In genomic region chr8:84743054-84743415, GRCm38 (mm10) we compare ENCODE assay signal across 8 mouse cellular contexts. TPM values are rescaled to one million over a fixed set of nuclear protein-coding genes. Genes with fewer than 3 reads are reported as not detected.
DNase-seq lines count a peak whose midpoint lies in the region; ATAC-seq and TF ChIP-seq lines count a peak whose summit lies in the region.

No protein-coding gene starts in this region.

- TF ChIP-seq CTCF in lung, embryonic 14.5 days (IDR thresholded peaks at IDR 0.05; ENCODE audit: low read depth), result no peak
- TF ChIP-seq CTCF in lung, adult 2 months (IDR thresholded peaks at IDR 0.05; ENCODE audit: insufficient read depth, low read length), result no peak

- no peaks in the 10 kb centered on the region for H3K27me3 ChIP-seq in lung, embryonic 14.5 days (ENCODE audit: insufficient read depth, low read length)
- peaks cover 98% of the 10 kb centered on the region for H3K27me3 ChIP-seq in forebrain, embryonic 12.5 days
- peaks cover 3% of the 10 kb centered on the region; the same call in 1 of the 2 replicates for H3K27me3 ChIP-seq in intestine, embryonic 16.5 days (replicated peaks; ENCODE audit: control insufficient read depth, insufficient read depth, low read length)

- H3K4me2 ChIP-seq in lung, embryonic 14.5 days, result peak overlapping the region; percentile 51
- peak overlapping the region; percentile 37 for H3K4me2 ChIP-seq in forebrain, embryonic 12.5 days
- H3K4me2 ChIP-seq in intestine, embryonic 16.5 days (ENCODE audit: low read depth, low read length), result peak overlapping the region; percentile 35

- no peaks in the 10 kb centered on the region for H3K9me3 ChIP-seq in lung, embryonic 14.5 days (ENCODE audit: low read depth, low read length)
- H3K9me3 ChIP-seq in forebrain, embryonic 12.5 days, result no peaks in the 10 kb centered on the region
- no peaks in the 10 kb centered on the region for H3K9me3 ChIP-seq in intestine, embryonic 16.5 days (ENCODE audit: control insufficient read depth, low read length)

- peak overlapping the region; percentile 44 for H3K9ac ChIP-seq in lung, embryonic 14.5 days
- peak overlapping the region; percentile 50 for H3K9ac ChIP-seq in forebrain, embryonic 12.5 days
- H3K9ac ChIP-seq in intestine, embryonic 16.5 days (ENCODE audit: low read depth, low read length), result no peak overlapping the region

- peak; percentile 11; the same call in 1 of the 2 replicates for ATAC-seq in lung, embryonic 14.5 days (ENCODE audit: insufficient read depth)
- ATAC-seq in forebrain, embryonic 12.5 days (ENCODE audit: low FRiP score), result no peak
- ATAC-seq in intestine, embryonic 16.5 days, result peak; percentile 9; the same call in 1 of the 2 replicates
- no peak for ATAC-seq in CD4-positive, CD25-positive, alpha-beta regulatory T cell, adult 4 months
- no peak for ATAC-seq in erythroid progenitor cell, adult 5-6 weeks (replicated peaks; ENCODE audit: low FRiP score, poor library complexity, severe bottlenecking)

- WGBS in lung, embryonic 14.5 days, result 13% methylated on average over 10 of the region's 10 CpGs
- 32% methylated on average over 10 of the region's 10 CpGs for WGBS in lung, adult 2 months
- WGBS in forebrain, embryonic 12.5 days, result 6% methylated on average over 10 of the region's 10 CpGs
- 28% methylated on average over 10 of the region's 10 CpGs for WGBS in intestine, embryonic 16.5 days

- DNase-seq in lung, embryonic 14.5 days, result no peak
- no peak for DNase-seq in lung, adult 2 months
- DNase-seq in skeletal muscle tissue, adult 2 months (ENCODE audit: low read depth, low spot score), result peak; percentile 68
- no peak for DNase-seq in cerebellum, postnatal 14 days

- TF ChIP-seq POLR2A in lung, adult 2 months (IDR thresholded peaks at IDR 0.05; ENCODE audit: borderline replicate concordance, extremely low read depth, low read depth, low read length), result no peak

- H3K36me3 ChIP-seq in lung, embryonic 14.5 days (ENCODE audit: insufficient read depth), result 0 out of 2 replicates have a peak, but pooled peaks cover 9% of the 10 kb centered on the region
- no peaks in the 10 kb centered on the region for H3K36me3 ChIP-seq in forebrain, embryonic 12.5 days (replicated peaks)
- H3K36me3 ChIP-seq in intestine, embryonic 16.5 days (ENCODE audit: control insufficient read depth, insufficient read depth, low read length), result no peaks in the 10 kb centered on the region

- peak overlapping the region; percentile 92 for H3K27ac ChIP-seq in lung, embryonic 14.5 days (ENCODE audit: low read depth)
- H3K27ac ChIP-seq in forebrain, embryonic 12.5 days, result peak overlapping the region; percentile 89
- peak overlapping the region; percentile 75 for H3K27ac ChIP-seq in intestine, embryonic 16.5 days (ENCODE audit: low read length)

- H3K4me1 ChIP-seq in lung, embryonic 14.5 days (ENCODE audit: insufficient read depth), result peaks cover 77% of the 10 kb centered on the region
- H3K4me1 ChIP-seq in lung, adult 2 months (ENCODE audit: control insufficient read depth, insufficient read depth, low read length), result peaks cover 70% of the 10 kb centered on the region
- H3K4me1 ChIP-seq in forebrain, embryonic 12.5 days, result peaks cover 85% of the 10 kb centered on the region
- H3K4me1 ChIP-seq in intestine, embryonic 16.5 days (ENCODE audit: control insufficient read depth, insufficient read depth, low read length), result peaks cover 71% of the 10 kb centered on the region

- H3K4me3 ChIP-seq in lung, embryonic 14.5 days (ENCODE audit: low read depth, low read length), result no peak overlapping the region
- no peak overlapping the region for H3K4me3 ChIP-seq in lung, adult 2 months (replicated peaks; ENCODE audit: extremely low read depth, low read depth, low read length)
- peak overlapping the region; percentile 10 for H3K4me3 ChIP-seq in forebrain, embryonic 12.5 days (replicated peaks)
- H3K4me3 ChIP-seq in intestine, embryonic 16.5 days (ENCODE audit: low read length), result no peak overlapping the region

RNA-seq across cellular contexts. Expression of gene G430095P16Rik, which starts 20.2 kb away (rescaled TPM):
- polyA plus RNA-seq in lung, embryonic 14.5 days (2014; fragmentation: Nextera tagmentation; extraction: Ambion mirVana), result 2.7 and 2.8 TPM in 2 replicates
- polyA plus RNA-seq in lung, adult 2 months (2012; rRNA removed), result 2.0 and 2.8 TPM in 2 replicates
- polyA plus RNA-seq in forebrain, embryonic 12.5 days (2016; fragmentation: Nextera tagmentation; extraction: Ambion mirVana), result 2.2 and 3.5 TPM in 2 replicates
- polyA plus RNA-seq in intestine, embryonic 16.5 days (2015; fragmentation: Nextera tagmentation; extraction: Ambion mirVana), result 2.0 and 2.6 TPM in 2 replicates
- polyA plus RNA-seq in CD4-positive, CD25-positive, alpha-beta regulatory T cell, adult 4 months (2017; shearing (Covaris generic)), result 10 to 100 TPM; 24.3 to 28.6 TPM
- 12.2 and 21.6 TPM in 2 replicates for total RNA-seq in erythroid progenitor cell, adult 5-6 weeks (2015; ENCODE audit: low replicate concordance)
- total RNA-seq in erythroid progenitor cell, adult 5-6 weeks (2017; ENCODE audit: low replicate concordance), result 1.1 and 13.2 TPM in 2 replicates

RNA-seq across cellular contexts. Expression of gene Lyl1, which starts 41.8 kb away (rescaled TPM):
- polyA plus RNA-seq in lung, embryonic 14.5 days (2014; fragmentation: Nextera tagmentation; extraction: Ambion mirVana), result 12.0 and 12.5 TPM in 2 replicates
- polyA plus RNA-seq in lung, adult 2 months (2012; rRNA removed), result 20.2 and 21.9 TPM in 2 replicates
- 3.1 and 3.9 TPM in 2 replicates for polyA plus RNA-seq in forebrain, embryonic 12.5 days (2016; fragmentation: Nextera tagmentation; extraction: Ambion mirVana)
- 4.9 and 5.0 TPM in 2 replicates for polyA plus RNA-seq in intestine, embryonic 16.5 days (2015; fragmentation: Nextera tagmentation; extraction: Ambion mirVana)
- polyA plus RNA-seq in CD4-positive, CD25-positive, alpha-beta regulatory T cell, adult 4 months (2017; shearing (Covaris generic)), result 1 to 10 TPM; 2.0 to 2.6 TPM
- total RNA-seq in erythroid progenitor cell, adult 5-6 weeks (2015; ENCODE audit: low replicate concordance), result 98.7 and 109 TPM in 2 replicates
- 54.7 and 70.5 TPM in 2 replicates for total RNA-seq in erythroid progenitor cell, adult 5-6 weeks (2017; ENCODE audit: low replicate concordance)

RNA-seq across cellular contexts. Expression of gene Nacc1, which starts 55.4 kb away (rescaled TPM):
- polyA plus RNA-seq in lung, embryonic 14.5 days (2014; fragmentation: Nextera tagmentation; extraction: Ambion mirVana), result 29.8 and 33.8 TPM in 2 replicates
- 72.5 and 81.8 TPM in 2 replicates for polyA plus RNA-seq in lung, adult 2 months (2012; rRNA removed)
- polyA plus RNA-seq in forebrain, embryonic 12.5 days (2016; fragmentation: Nextera tagmentation; extraction: Ambion mirVana), result 22.8 and 26.6 TPM in 2 replicates
- 11.0 and 14.8 TPM in 2 replicates for polyA plus RNA-seq in intestine, embryonic 16.5 days (2015; fragmentation: Nextera tagmentation; extraction: Ambion mirVana)
- polyA plus RNA-seq in CD4-positive, CD25-positive, alpha-beta regulatory T cell, adult 4 months (2017; shearing (Covaris generic)), result 1 to 10 TPM; 8.1 to 9.1 TPM
- 24.3 and 25.6 TPM in 2 replicates for total RNA-seq in erythroid progenitor cell, adult 5-6 weeks (2015; ENCODE audit: low replicate concordance)
- total RNA-seq in erythroid progenitor cell, adult 5-6 weeks (2017; ENCODE audit: low replicate concordance), result 11.8 and 16.9 TPM in 2 replicates

RNA-seq across cellular contexts. Expression of gene Trmt1, which starts 56.9 kb away (rescaled TPM):
- polyA plus RNA-seq in lung, embryonic 14.5 days (2014; fragmentation: Nextera tagmentation; extraction: Ambion mirVana), result 66.1 and 68.6 TPM in 2 replicates
- 87.5 and 99.1 TPM in 2 replicates for polyA plus RNA-seq in lung, adult 2 months (2012; rRNA removed)
- 55.4 and 59.6 TPM in 2 replicates for polyA plus RNA-seq in forebrain, embryonic 12.5 days (2016; fragmentation: Nextera tagmentation; extraction: Ambion mirVana)
- polyA plus RNA-seq in intestine, embryonic 16.5 days (2015; fragmentation: Nextera tagmentation; extraction: Ambion mirVana), result 60.0 and 67.1 TPM in 2 replicates
- 10 to 100 TPM; 45.0 to 60.3 TPM for polyA plus RNA-seq in CD4-positive, CD25-positive, alpha-beta regulatory T cell, adult 4 months (2017; shearing (Covaris generic))
- 7.9 and 13.4 TPM in 2 replicates for total RNA-seq in erythroid progenitor cell, adult 5-6 weeks (2015; ENCODE audit: low replicate concordance)
- total RNA-seq in erythroid progenitor cell, adult 5-6 weeks (2017; ENCODE audit: low replicate concordance), result 18.4 and 23.1 TPM in 2 replicates

RNA-seq across cellular contexts. Expression of gene Nfix, which starts 57.1 kb away (rescaled TPM):
- 42.3 and 44.1 TPM in 2 replicates for polyA plus RNA-seq in lung, embryonic 14.5 days (2014; fragmentation: Nextera tagmentation; extraction: Ambion mirVana)
- 80.1 and 96.2 TPM in 2 replicates for polyA plus RNA-seq in lung, adult 2 months (2012; rRNA removed)
- 31.9 and 33.2 TPM in 2 replicates for polyA plus RNA-seq in forebrain, embryonic 12.5 days (2016; fragmentation: Nextera tagmentation; extraction: Ambion mirVana)
- polyA plus RNA-seq in intestine, embryonic 16.5 days (2015; fragmentation: Nextera tagmentation; extraction: Ambion mirVana), result 9.7 and 11.8 TPM in 2 replicates
- 1 to 10 TPM; 2.8 to 7.2 TPM for polyA plus RNA-seq in CD4-positive, CD25-positive, alpha-beta regulatory T cell, adult 4 months (2017; shearing (Covaris generic))
- total RNA-seq in erythroid progenitor cell, adult 5-6 weeks (2015; ENCODE audit: low replicate concordance), result 53.7 and 76.0 TPM in 2 replicates
- total RNA-seq in erythroid progenitor cell, adult 5-6 weeks (2017; ENCODE audit: low replicate concordance), result 33.6 and 36.8 TPM in 2 replicates

Comparison
In these comparisons a context has a peak if more than half of its experiments do, and no peak if none do; other contexts are left out.
1. ATAC-seq: peak in lung, embryonic 14.5 days (single experiment) and intestine, embryonic 16.5 days (single experiment); none in forebrain, embryonic 12.5 days (single experiment), CD4-positive, CD25-positive, alpha-beta regulatory T cell, adult 4 months (single experiment) and erythroid progenitor cell, adult 5-6 weeks (single experiment).
2. Peak in every context shown above with its lines, with median percentiles within 50 percentile points of each other: H3K27ac ChIP-seq and H3K4me2 ChIP-seq.